Mouse (Mus musculus): ENCODE data around the gene Arhgap5. TPM values are rescaled to one million over a fixed set of nuclear protein-coding genes. Genes with fewer than 3 reads are reported as not detected.

The Arhgap5 gene
- polyA plus RNA-seq, 1 experiment from 2014 or later: 12.9 TPM

Other genes with a start within 250 kb of the Arhgap5 start
- 0.40 and 0.53 TPM in 2 replicates for gene Akap6, start 195.4 kb downstream of the Arhgap5 start, polyA plus RNA-seq (2015; fragmentation: Nextera tagmentation; extraction: Ambion mirVana)